Mouse (Mus musculus) adrenal gland, postnatal 4 days (tissue): Measurements from ENCODE around the gene Hint3. TPM values are rescaled to one million over a fixed set of nuclear protein-coding genes. Genes with fewer than 3 reads are reported as not detected.

Experiments used
- DNase-seq, 2 experiments: peaks; one replicate each; pipeline ENCODE4 v3.0.0; 2021 to 2022; ENCODE audit warnings: low spot score in 2 of 2, mixed read lengths in 2 of 2
- total RNA-seq, 2 experiments: library from RNA; stranded (reverse); gene quantifications; 2 replicates each; pipeline ENCODE4 v1.2.3; 2021

The Hint3 gene
- total RNA-seq, 2 experiments from 2014 or later, result 28.5 to 30.9 TPM

DNA sequence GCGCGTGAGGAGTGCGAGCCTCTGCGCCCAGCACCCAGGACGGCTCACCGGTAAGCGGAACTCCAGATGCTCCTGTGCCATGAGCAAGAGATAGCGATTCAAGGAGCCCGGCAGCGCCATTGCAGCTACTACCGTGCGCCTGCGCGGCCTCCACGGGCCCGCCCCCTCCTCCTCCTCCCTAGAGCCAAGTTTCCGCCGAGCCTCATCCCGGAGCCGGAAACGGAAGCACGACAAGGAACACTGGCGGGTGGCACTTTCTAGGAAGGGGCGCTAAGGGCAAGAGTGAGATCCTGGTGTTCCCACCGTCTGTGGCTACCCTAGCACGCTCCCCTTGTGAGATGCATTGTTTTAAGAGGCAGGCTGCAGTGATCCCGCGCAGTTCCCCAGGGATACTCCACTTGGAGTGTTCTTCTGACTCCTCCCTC, 28.9 kb downstream of the Hint3 start, which contains the start of gene Trmt11:
TSS of gene Trmt11 (minus strand) at position 208 of the 425 bp plus-strand sequence.
- peak; percentile 83 for DNase-seq

DNA sequence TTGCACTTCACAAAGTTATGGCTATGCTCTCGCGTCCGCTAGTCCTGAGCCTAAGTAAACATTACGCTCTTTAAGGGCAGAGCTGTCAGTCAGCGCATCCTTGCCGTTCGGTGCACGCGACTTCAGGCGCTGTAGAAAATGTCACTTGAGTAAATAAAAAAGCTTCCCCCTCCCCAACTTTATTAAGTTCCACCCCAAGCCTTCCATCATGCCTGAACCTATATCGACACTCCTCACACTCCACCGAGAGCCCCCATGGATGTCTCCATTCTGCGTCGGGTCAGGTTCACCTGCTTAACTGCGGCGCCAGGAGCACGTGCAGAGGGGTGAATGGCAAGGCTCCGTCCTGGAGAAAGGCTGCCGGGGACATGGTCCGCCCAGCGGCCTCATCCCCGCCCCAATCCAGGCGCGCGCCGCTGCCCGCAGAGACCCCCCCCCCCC, 29.3 kb downstream of the Hint3 start:
- no peak for DNase-seq

DNA sequence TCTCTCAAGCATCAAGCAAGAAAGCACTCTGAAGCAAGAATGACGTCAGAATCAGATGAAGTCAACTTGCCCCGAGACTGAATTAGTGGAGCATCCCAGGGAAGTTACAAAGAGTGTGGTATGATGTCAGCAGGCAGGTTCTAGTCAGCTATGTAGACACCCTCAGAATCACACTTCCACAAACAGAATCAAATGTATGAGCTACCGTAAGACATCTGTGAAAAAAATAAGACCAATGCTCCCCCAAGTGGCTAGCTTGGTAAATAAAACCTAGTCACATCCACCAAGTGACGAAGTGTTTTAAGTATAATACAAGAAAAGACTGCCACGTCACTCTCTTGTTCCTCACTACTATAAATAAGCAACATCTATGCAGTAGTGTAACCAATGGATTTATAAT, 42.4 kb downstream of the Hint3 start:
- no peak for DNase-seq

DNA sequence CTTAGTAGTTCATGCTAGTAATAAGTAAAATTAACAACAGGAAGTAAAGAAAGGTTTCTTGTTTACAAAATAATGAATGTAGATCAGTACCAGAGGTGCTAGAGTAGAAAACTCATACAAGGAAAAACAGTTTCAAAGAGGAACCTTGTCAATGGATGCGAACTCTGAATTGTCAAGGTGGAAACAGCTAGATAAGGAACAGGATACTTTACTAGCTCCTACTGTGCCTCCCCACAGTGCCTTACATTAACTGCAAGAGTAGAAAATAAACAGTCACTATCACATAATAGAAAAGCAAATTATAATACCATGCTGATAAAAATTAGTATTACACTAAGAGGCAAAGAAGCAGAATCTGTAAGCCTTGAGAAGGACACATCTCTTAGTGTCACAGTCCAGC, 43.7 kb downstream of the Hint3 start:
- no peak for DNase-seq

DNA sequence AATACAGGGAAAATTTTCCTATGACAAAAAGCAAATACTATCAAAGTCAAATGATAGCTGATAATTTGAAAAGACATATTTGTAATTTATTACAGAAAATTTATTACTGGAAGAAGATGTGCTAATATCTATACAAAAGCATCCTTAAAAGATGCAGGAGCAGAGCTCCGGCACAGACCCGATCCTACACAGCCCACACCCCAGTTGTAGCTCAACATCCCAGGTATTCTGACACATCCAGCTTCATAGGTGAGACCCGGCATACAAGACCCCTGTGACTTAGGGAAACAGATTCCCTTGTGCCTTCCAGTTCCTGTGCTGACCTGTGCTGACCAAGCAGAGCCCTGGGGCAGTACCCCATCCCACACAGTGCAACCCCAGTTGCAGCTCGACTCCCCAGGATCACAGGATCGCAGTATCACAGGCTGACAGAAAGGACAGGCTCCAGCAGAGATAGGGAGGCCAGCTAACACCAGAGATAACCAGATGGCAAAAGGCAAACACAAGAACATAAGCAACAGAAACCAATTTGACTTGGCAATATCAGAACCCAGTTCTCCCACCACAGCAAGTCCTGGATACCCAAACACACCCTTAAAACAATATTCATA, 51.7 kb downstream of the Hint3 start:
- no peak for DNase-seq

DNA sequence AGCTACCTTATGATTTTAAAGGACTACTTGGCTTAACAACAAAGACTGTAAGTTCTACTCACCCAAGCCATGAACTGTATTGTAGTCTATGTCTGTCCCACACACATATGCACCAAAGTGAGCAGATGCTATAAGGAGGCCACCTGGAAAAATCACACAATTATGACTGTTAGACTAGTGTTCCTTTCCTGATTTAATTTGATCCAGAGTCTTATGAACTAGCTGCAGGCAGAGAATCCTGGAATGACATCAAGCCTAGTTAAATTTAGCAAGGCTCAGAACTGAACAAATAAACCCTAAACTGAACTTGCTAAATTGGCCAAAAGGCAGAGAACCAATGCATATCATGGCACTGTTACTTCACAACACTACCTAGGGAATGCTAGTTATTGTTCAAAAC, 63.1 kb downstream of the Hint3 start:
- DNase-seq, result no peak

DNA sequence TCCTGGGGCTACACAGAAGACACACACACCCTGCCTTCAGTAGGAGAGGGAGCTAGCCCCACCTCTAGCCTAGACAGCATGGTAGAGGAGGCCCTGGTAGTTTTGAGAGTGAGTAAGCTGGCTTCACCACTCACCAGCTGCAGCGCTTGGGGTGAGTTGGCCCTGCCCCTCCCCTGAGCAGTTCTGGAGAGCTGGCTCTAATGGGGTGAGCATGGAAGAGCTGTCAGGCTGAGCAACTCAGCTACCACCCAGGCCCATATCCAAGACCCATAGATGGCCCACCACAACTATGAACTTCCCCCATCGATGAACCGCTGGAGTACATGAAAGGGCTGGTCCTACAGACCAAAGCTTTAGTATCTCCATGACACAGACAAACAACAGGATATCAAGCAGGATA, 64.8 kb downstream of the Hint3 start:
- no peak for DNase-seq

Other genes starting within 250 kb of the Hint3 start
- gene Trmt11, start 28.9 kb downstream of the Hint3 start, total RNA-seq, result 10 to 100 TPM; 10.8 to 13.1 TPM
- 10 to 100 TPM; 47.9 to 49.3 TPM for gene Ncoa7, start 173.7 kb upstream of the Hint3 start, total RNA-seq
- 1 to 10 TPM; 3.8 to 5.3 TPM for gene Hey2, start 213.2 kb upstream of the Hint3 start, total RNA-seq